Mouse (Mus musculus) right cerebral cortex, adult 18-20 months (tissue): ENCODE results near the gene Rbmxl2.

Source experiments
- DNase-seq: peaks from one replicate; pipeline ENCODE4 v3.0.0; 2022; ENCODE audit warnings: mixed read lengths

The Rbmxl2 gene

GRCm38 (mm10) chr7:107209204-107209860 lies at the start of gene Rbmxl2:
Rbmxl2 (plus strand) TSS chr7:107209445.
- no peak for DNase-seq

DNA sequence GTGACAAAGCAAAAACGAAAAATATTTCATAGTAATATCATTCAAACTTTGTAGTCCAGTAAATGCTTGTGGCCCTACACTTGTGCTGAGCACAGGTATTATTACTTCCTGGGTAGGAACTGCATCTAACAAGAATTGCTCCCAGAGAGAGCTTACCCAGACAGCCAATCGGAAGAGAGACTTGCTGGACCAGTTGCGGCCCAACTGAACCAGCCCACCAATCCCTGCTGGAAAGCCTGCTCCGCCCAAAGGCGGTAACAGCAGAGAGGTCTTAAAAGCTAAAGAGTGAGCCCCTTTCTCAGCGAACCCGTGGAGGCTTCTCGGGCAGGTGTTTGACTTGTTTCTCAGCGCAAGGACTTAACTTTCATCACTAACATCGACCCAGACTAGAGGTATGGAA lies 42.6 kb upstream of the Rbmxl2 start, which contains the start of gene Nlrp14:
Nlrp14 (plus strand) TSS at position 301 of the 400 bp plus-strand sequence.
- no peak for DNase-seq

DNA sequence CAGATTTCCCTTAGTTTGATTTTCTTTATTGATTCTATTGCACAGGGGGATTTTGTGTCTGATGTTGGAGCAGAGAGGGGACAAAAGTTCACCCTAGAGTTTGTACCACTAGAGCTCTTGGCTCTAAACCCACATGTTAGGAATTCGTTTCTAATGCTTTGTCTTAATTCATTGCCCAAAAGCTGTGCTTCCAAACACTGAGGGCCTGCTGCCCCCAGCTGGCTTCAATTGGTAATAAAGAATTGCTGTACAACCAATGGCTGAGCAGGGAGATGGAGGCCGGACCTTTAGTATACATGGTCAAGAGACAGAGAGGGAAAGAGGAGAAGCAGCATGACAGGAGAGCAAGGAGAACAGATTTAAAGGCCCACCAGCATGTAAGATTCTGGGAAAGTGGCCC lies 28.8 kb upstream of the Rbmxl2 start:
- no peak for DNase-seq

DNA sequence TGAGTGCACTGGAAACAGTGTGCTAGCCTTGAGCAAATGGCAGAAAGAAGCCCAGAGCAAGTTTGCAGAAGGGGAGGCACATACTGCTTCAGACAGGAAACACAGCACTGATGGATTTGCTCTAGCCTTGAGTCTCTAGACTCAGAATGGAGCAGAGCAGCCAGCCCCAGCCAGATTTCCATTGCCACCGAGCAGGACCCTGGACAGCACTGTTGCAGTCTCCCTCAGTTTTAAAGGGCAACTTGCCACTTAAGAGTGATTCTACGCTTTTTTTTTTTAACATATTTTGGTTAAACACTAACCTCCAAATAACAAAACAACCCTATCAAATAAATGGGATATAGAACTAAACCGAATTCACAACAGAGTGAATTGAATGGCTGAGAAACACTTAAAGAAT lies 7.4 kb upstream of the Rbmxl2 start:
- DNase-seq = no peak

DNA sequence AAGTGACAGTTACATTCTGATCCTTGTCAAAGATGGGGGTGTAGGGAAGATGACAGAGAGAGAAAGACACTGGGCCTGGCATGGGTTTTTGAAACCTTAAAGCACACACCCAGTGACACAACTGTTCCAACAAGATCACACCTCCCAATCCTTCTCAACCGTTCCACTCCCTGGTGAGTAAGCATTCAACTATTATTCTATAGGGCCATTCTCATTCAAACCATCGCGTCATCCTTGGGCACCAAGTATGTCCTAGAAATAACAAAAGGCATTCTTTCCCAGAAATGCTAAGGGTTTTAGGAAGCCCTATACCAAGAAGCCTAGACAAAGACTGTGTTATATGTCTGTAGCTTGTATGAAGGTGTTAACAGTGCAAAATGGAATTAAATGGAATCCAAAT lies 1.4 kb upstream of the Rbmxl2 start:
- DNase-seq = no peak

- DNase-seq = no peak
Observed at GRCm38 (mm10) chr7:107210126-107210576, 906 bp downstream of the Rbmxl2 start.

DNA sequence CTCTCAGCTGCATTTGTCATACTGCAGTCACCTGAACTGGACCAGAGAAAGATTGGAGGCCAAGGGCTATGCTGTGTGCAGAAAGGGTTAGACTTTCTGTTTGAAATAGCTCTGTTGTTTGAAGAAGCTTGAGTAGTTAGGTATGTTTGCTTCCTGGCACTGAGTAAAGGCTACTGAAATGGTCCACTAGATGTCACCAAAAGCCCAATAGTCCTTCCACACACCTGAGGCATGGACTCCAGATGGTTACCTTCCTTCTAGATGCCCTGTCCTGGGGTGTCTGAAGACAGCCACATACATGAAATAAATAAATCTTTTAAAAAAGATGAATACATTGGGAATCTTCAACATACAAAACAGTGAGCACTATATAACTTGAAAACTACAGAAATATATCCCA lies 6.5 kb downstream of the Rbmxl2 start:
- DNase-seq = peak; percentile 9

DNA sequence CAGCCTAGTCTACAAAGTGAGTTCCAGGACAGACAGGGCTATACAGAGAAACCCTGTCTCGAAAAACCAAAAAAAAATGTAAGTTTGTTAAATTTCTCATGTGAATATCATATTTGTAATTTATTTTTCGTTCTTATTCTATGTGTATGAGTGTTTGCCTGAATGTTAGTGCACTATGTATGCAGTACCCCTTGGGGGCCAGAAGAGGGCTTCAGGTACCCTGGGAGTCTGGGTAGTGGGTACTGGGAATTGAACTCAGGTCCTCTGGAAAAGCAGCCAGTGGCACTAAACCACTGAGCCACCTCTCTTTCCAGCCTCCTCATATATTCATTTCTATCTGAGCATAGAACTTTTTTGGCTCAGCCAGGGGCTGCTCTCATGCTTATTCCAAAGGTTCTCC lies 7.6 kb downstream of the Rbmxl2 start:
- DNase-seq = no peak

- DNase-seq = no peak
Observed at GRCm38 (mm10) chr7:107236854-107237253, 27.6 kb downstream of the Rbmxl2 start.

- DNase-seq = no peak
Observed at GRCm38 (mm10) chr7:107237498-107237897, 28.3 kb downstream of the Rbmxl2 start.

- DNase-seq = no peak
Observed at GRCm38 (mm10) chr7:107241371-107241883, 32.2 kb downstream of the Rbmxl2 start.

- DNase-seq = no peak
Observed at GRCm38 (mm10) chr7:107250211-107250985, 41.2 kb downstream of the Rbmxl2 start.

DNA sequence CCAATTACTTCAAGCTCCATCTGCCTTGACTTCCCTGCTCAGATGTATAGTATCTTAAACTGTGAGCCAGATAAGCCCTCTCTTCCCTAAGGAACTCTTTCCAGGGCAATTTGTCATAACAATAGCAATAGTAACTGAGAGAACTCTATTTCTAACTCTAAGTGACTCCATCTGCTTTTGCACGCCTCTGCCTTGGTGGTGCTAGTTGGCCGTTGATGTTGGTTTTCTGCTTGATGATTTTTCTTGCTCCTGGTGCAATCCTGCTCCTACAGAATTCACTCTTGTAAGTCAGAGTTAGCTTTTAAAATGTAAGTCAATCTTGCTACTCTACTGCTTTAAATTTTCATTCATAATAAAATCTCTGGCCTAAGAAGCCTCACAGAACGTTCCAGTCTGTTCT lies 44.1 kb downstream of the Rbmxl2 start:
- DNase-seq = peak; percentile 11

DNA sequence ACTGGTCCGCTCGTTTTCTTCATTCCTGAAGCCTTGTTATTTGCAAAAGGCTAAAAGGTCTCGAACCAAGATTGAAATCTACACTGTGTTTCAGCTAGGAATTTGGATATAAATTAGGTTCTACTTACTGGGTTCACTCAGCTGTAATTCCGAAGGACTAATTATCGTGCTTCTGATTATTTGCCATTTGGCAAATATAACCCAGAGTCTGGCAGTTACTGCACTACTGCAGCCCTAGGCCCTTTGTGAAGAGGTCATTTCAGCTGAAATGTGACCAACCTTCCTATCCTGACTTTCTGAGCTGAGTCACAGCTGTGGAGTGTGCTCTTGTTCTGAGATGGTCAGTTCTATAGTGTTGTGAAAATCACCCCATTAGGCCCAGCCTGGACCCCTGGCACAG lies 50.7 kb downstream of the Rbmxl2 start:
- DNase-seq = no peak
